25 mouse cellular contexts compared by ENCODE assay signal in the genomic region with DNA sequence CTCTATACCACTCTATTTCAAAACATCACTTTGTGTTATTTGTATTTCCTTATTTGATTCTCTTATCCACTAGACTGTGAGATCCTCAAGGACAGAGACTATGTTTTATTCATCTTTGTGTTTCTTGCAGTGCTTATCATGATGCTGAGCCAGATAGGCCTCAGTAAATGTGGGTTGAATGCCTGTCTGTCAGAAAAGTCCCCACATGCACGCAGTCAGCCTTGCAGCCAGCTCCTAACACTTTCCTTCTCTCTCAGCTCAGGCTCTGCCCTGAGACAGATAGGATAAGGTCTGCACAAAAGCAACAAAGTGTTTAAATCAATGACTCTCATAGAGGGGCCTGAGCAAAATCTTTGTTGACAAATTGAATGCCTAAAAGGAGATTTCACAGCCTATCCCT.
"Had no signal": no experiment of that assay in that cellular context is flagged by ENCODE, and none has a peak within 500 bp of the region (broad histone marks: within the 10 kb centered on the region; RNA-seq: fewer than 3 reads in every experiment).

No protein-coding gene starts in this region.

- DNase-seq: gastrocnemius, postnatal 14 days; gastrocnemius, postnatal 36 days; heart, adult 11 months; heart, adult 2 months; heart, postnatal 14 days; heart, postnatal 36 days; kidney, adult 11 months; kidney, adult 2 months; kidney, adult 9 months; kidney, postnatal 14 days; kidney, postnatal 36 days; layer of hippocampus, postnatal 36 days; left cerebral cortex, postnatal 4 days had no signal

- H3K4me3 ChIP-seq: heart, adult 2 months; heart, embryonic 13.5 days; heart, embryonic 15.5 days; hindbrain, embryonic 13.5 days; hindbrain, embryonic 15.5 days; kidney, embryonic 15.5 days; limb, embryonic 13.5 days; limb, embryonic 15.5 days; liver, embryonic 12.5 days had no signal

- ATAC-seq: hindbrain, postnatal 0 days; intestine, embryonic 16.5 days; liver, embryonic 12.5 days had no signal

- H3K27ac ChIP-seq: heart, adult 2 months; heart, embryonic 13.5 days; heart, embryonic 15.5 days; hindbrain, embryonic 13.5 days; hindbrain, embryonic 15.5 days; hindbrain, postnatal 0 days; kidney, embryonic 15.5 days; kidney, postnatal 0 days; limb, embryonic 13.5 days; limb, embryonic 15.5 days; liver, embryonic 12.5 days; liver, embryonic 14.5 days had no signal
